Mouse (Mus musculus): ENCODE data around the gene Ttc33.

DNA sequence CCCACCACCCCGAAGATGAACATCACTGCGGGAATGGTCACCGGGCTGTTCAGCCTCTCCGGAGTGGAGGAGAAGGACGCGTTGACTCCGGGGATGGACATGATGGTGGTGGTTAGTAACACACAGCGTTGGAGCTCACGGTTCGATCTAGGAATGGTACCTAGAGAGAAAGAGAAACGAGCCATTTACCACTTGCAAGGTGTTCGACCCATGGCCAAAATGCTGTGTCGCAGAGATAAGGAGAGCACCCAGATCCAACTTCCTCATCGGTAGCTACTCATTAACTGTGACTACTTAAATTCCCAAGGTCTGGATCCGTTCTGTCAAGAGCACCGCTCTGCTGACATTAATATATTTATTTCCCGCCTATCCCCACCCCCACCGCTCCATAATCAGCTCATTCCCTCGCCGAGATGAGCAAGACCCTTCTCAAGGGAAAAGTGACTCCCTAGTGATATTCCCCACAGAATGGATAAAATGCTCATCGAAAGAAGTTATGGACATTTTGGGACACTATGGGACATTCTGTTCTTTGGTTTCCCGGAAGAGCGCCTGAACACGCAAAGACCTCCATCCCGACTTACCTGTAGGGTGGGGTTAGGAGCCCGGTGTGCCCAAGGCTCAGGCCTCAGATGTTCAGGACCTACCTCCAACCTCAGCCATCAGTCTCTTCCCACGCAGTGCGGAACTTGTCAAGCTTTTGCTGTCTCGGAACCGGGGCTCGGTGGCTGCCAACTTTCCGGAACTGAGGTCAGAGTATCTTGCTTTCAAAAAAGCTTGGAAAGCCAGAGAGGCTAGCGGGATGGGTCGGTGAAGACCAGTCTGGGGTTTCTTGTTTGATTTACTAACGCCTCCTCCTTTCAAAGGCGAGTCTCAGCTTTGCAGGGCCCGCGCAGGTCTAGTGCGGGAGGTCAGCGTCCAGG, 58.0 kb downstream of the Ttc33 start:
- no peak for TF ChIP-seq POLR2A (IDR thresholded peaks at IDR 0.05; ENCODE audit: control insufficient read depth, low read depth, low read length)
- no peak for TF ChIP-seq CTCF (IDR thresholded peaks at IDR 0.05; ENCODE audit: control insufficient read depth, insufficient read depth, insufficient replicate concordance, low read depth, low read length)
